Mouse (Mus musculus) megakaryocyte-erythroid progenitor cell, adult 5-6 weeks (primary cell): Measurements from ENCODE around the gene Rsg1. TPM values are rescaled to one million over a fixed set of nuclear protein-coding genes. Genes with fewer than 3 reads are reported as not detected.

Experiments
- ATAC-seq: replicated peaks from 2 replicates; pipeline ENCODE4 v1.8.0; 2016; ENCODE audit warnings: mild to moderate bottlenecking, inconsistent platforms; ENCODE audit not compliant: severe bottlenecking, poor library complexity, low FRiP score, low TSS enrichment
- total RNA-seq, 2 experiments: library from RNA; stranded (forward) in 1 of 2; stranded (reverse) in 1 of 2; fragments of 200-1000, 215-1000 nt in 1 of 2; fragments of >200 nt in 1 of 2; fragmentation: Nextera tagmentation in 1 of 2; gene quantifications; 2 replicates each; pipeline ENCODE4 v1.2.3; 2014 to 2017

Rsg1 gene
- total RNA-seq, 2 experiments from 2014 or later: 0.81 to 3.2 TPM

GRCm38 (mm10) chr4:141270201-141270940 is 56.6 kb downstream of the Rsg1 start:
- ATAC-seq: no peak

DNA sequence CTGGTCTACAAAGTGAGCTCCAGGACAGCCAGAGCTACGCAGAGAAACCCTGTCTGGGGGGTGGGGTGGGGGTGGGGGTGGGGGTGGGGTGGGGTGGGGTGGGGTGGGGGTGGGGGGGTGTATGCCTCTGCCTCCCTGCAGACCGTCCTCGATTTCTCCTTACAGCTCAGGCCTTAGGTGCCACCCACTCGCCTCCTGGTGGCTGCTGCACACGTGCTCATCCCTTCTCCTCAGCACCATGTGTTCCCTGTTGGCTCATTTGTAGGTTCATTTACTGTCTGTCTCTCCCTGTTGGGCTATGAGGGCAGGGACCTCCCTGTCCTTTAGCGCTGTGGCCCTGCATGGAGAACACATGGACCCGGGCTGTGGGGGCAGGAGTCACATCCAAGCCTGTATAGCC is 57.5 kb downstream of the Rsg1 start:
- ATAC-seq: no peak

GRCm38 (mm10) chr4:141271721-141272120 is 58.0 kb downstream of the Rsg1 start:
- ATAC-seq: no peak

DNA sequence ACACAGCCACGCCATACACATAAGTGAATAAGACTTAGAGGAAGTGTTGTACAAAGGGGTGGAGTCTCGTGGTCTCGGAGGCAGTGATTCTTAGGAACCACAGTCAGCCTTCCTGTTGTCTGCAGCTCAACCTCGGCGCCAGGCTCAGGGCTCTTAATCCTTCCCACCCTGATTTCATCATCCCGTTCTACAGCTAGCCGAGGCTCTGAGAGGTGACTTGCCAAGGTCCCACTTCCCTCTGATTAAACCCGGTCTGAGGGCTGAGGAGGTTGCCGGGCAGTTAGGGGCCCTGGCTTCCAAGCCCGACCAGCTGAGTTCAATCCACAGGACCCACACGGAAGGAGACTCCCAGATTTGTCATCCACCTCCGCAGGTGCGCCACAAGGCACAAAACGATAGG is 59.1 kb downstream of the Rsg1 start:
- ATAC-seq: peak; percentile 69

DNA sequence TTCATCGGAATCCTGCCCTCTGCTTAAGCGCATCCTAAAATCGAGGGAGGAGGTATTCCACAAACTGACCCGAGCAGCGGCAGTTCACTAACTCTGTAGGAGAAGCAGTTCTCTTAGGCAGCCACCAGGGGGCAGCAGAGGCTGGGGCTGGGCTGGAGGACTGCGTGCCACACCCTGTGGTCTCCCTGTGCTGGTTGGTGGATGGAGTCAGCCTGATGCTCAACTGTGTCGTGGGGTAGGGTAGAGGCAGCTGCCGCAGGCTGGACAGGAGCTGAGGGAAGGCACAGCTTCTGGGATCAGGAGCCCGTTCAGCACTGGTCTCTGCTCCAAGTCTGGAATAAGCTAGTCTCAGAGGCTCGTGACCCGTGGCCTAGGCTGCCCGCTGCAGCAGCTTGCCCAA is 59.5 kb downstream of the Rsg1 start:
- ATAC-seq: peak; percentile 96

GRCm38 (mm10) chr4:141274485-141275341 is 61.0 kb downstream of the Rsg1 start:
- no peak for ATAC-seq

Other genes starting within 250 kb of the Rsg1 start
- gene Atp13a2, start 227.1 kb upstream of the Rsg1 start, total RNA-seq (2014; fragmentation: Nextera tagmentation): 24.6 and 25.2 TPM in 2 replicates
- 20.4 and 28.7 TPM in 2 replicates for gene Atp13a2, start 227.1 kb upstream of the Rsg1 start, total RNA-seq (2017)
- gene Mfap2, start 203.5 kb upstream of the Rsg1 start, total RNA-seq (2014; fragmentation: Nextera tagmentation): not detected in 2 replicates
- not detected in 2 replicates for gene Mfap2, start 203.5 kb upstream of the Rsg1 start, total RNA-seq (2017)
- 6.9 and 8.9 TPM in 2 replicates for gene Crocc, start 153.4 kb upstream of the Rsg1 start, total RNA-seq (2014; fragmentation: Nextera tagmentation)
- 1.3 and 5.7 TPM in 2 replicates for gene Crocc, start 153.4 kb upstream of the Rsg1 start, total RNA-seq (2017)
- 127 and 188 TPM in 2 replicates for gene Necap2, start 135.6 kb upstream of the Rsg1 start, total RNA-seq (2014; fragmentation: Nextera tagmentation)
- 123 and 153 TPM in 2 replicates for gene Necap2, start 135.6 kb upstream of the Rsg1 start, total RNA-seq (2017)
- not detected in 2 replicates for gene Spata21, start 125.6 kb upstream of the Rsg1 start, total RNA-seq (2014; fragmentation: Nextera tagmentation)
- gene Spata21, start 125.6 kb upstream of the Rsg1 start, total RNA-seq (2017): not detected in 2 replicates
- 29.0 and 42.6 TPM in 2 replicates for gene Szrd1, start 74.2 kb upstream of the Rsg1 start, total RNA-seq (2014; fragmentation: Nextera tagmentation)
- gene Szrd1, start 74.2 kb upstream of the Rsg1 start, total RNA-seq (2017): 33.3 and 37.4 TPM in 2 replicates
- 15.3 and 16.1 TPM in 2 replicates for gene Fbxo42, start 66.0 kb upstream of the Rsg1 start, total RNA-seq (2014; fragmentation: Nextera tagmentation)
- gene Fbxo42, start 66.0 kb upstream of the Rsg1 start, total RNA-seq (2017): 6.7 and 10.2 TPM in 2 replicates
- gene Arhgef19, start 25.5 kb downstream of the Rsg1 start, total RNA-seq (2014; fragmentation: Nextera tagmentation): not detected in 2 replicates
- not detected in 2 replicates for gene Arhgef19, start 25.5 kb downstream of the Rsg1 start, total RNA-seq (2017)
- 0.30 and 1.2 TPM in 2 replicates for gene Epha2, start 87.3 kb downstream of the Rsg1 start, total RNA-seq (2014; fragmentation: Nextera tagmentation)
- gene Epha2, start 87.3 kb downstream of the Rsg1 start, total RNA-seq (2017): not detected in 2 replicates
- gene Fam131c, start 154.3 kb downstream of the Rsg1 start, total RNA-seq (2014; fragmentation: Nextera tagmentation): not detected in 2 replicates
- gene Fam131c, start 154.3 kb downstream of the Rsg1 start, total RNA-seq (2017): not detected in 2 replicates
- not detected in 2 replicates for gene Clcnka, start 184.8 kb downstream of the Rsg1 start, total RNA-seq (2014; fragmentation: Nextera tagmentation)
- gene Clcnka, start 184.8 kb downstream of the Rsg1 start, total RNA-seq (2017): not detected in 2 replicates
- not detected in 2 replicates for gene Clcnkb, start 202.1 kb downstream of the Rsg1 start, total RNA-seq (2014; fragmentation: Nextera tagmentation)
- not detected in 2 replicates for gene Clcnkb, start 202.1 kb downstream of the Rsg1 start, total RNA-seq (2017)
- gene Hspb7, start 206.8 kb downstream of the Rsg1 start, total RNA-seq (2014; fragmentation: Nextera tagmentation): not detected in 2 replicates
- gene Hspb7, start 206.8 kb downstream of the Rsg1 start, total RNA-seq (2017): not detected in 2 replicates
- gene Srarp, start 222.1 kb downstream of the Rsg1 start, total RNA-seq (2014; fragmentation: Nextera tagmentation): not detected in 2 replicates
- not detected in 2 replicates for gene Srarp, start 222.1 kb downstream of the Rsg1 start, total RNA-seq (2017)
- 13.4 and 16.6 TPM in 2 replicates for gene Zbtb17, start 230.7 kb downstream of the Rsg1 start, total RNA-seq (2014; fragmentation: Nextera tagmentation)
- gene Zbtb17, start 230.7 kb downstream of the Rsg1 start, total RNA-seq (2017): 21.5 and 26.6 TPM in 2 replicates